Mouse (Mus musculus): ENCODE measurements around the gene Rad51d.
A peak's percentile ranks its signal among the peaks of the same experiment; 100 is the strongest.

GRCm38 (mm10) chr11:82907651-82908607 is 17.5 kb upstream of the Rad51d start, which contains the start of gene Nle1:
- TF ChIP-seq CTCF (IDR thresholded peaks at IDR 0.05; ENCODE audit: low read depth) (peak; percentile 97), EP300 (IDR thresholded peaks at IDR 0.05; ENCODE audit: low read depth) (no peak)

Measured in liver, postnatal 0 days (tissue).